Mouse (Mus musculus) megakaryocyte, embryonic 14.5 days (primary cell): ENCODE results near the gene Pex6. TPM values are rescaled to one million over a fixed set of nuclear protein-coding genes. Genes with fewer than 3 reads are reported as not detected.

ENCODE experiments used
- H3K27me3 ChIP-seq: replicated peaks from 2 replicates; pipeline ENCODE3; 2012; ENCODE audit warnings: inconsistent platforms
- H3K36me3 ChIP-seq: replicated peaks from 2 replicates; pipeline ENCODE3; 2012; ENCODE audit warnings: low read length, inconsistent platforms, mixed read lengths
- H3K4me1 ChIP-seq: 2 replicates; pipeline ENCODE4 v1.6.1; 2012; ENCODE audit warnings: inconsistent platforms
- H3K4me3 ChIP-seq: replicated peaks from 2 replicates; pipeline ENCODE3; 2012; ENCODE audit warnings: moderate library complexity, mild to moderate bottlenecking, inconsistent platforms
- H3K9me3 ChIP-seq: 2 replicates; pipeline ENCODE4 v1.6.1; 2012; ENCODE audit warnings: inconsistent platforms
- FLI1 ChIP-seq: IDR thresholded peaks from 2 replicates; pipeline ENCODE4 v1.6.1; 2012; ENCODE audit warnings: low read length, inconsistent platforms, mixed read lengths
- GATA1 ChIP-seq: IDR thresholded peaks from 3 replicates; pipeline ENCODE4 v1.6.1; 2012; ENCODE audit warnings: mixed read lengths, low read length, inconsistent platforms, borderline replicate concordance
- polyA plus RNA-seq: library from polyadenylated mRNA; stranded (reverse); fragments of >175 nt; gene quantifications from 2 replicates; pipeline ENCODE4 v1.2.3, GENCODE M21; 2012; ENCODE audit warnings: low replicate concordance; ENCODE audit not compliant: insufficient read depth

Gene Pex6
- polyA plus RNA-seq, 1 experiment = 19.8 TPM

DNA sequence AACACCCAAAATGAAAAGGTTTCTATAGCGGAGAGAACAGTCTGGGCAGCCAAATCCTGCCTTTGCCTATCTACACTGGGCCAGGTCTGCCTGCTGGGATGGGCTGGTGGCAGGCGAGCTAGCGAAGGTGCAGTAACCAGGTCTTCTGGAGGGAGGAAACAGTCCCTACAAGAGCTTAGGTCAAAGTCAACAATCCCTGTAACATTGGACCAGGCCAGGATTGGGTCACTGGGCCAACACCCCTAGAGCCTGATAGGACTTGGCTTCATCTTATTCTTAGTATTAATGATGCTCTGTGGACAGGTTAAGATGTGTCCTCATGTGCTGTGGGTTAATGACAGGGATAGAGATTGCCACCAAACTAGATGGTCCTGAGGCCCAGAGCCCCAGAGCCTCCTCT is 22.8 kb downstream of the Pex6 start:
- Histone ChIP-seq H3K9me3 (no peaks in the 10 kb centered on the region), H3K27me3 (peaks cover under 1% of the 10 kb centered on the region), H3K4me1 (peaks cover 27% of the 10 kb centered on the region), H3K36me3 (peaks cover 52% of the 10 kb centered on the region), H3K4me3 (no peak overlapping the region)
- TF ChIP-seq GATA1 = no peak
- TF ChIP-seq FLI1 = no peak

DNA sequence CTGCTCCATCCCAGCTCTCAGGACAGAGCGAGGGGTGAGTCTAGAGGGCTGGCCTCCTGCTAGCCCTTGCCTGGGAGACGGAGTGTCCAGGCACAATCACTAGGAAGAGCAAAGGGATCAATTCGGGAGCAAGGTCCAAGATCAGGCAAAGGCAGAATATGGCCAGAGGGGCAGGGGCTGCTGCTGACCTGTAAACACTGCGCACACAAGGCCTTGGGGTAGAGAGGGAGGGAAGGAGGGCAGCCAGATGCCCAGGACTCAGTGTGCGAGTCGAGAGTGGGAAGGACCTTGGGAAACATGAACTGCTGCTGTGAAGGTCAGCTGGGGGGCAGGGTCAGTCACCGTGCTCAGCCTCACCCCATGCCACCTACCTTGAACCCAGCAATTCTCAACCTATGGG is 24.0 kb downstream of the Pex6 start:
- H3K9me3 ChIP-seq = no peaks in the 10 kb centered on the region
- H3K4me3 ChIP-seq = no peak overlapping the region
- peaks cover 52% of the 10 kb centered on the region for H3K36me3 ChIP-seq
- H3K27me3 ChIP-seq = no peaks in the 10 kb centered on the region
- peaks cover 23% of the 10 kb centered on the region for H3K4me1 ChIP-seq
- no peak for TF ChIP-seq GATA1
- TF ChIP-seq FLI1 = no peak

DNA sequence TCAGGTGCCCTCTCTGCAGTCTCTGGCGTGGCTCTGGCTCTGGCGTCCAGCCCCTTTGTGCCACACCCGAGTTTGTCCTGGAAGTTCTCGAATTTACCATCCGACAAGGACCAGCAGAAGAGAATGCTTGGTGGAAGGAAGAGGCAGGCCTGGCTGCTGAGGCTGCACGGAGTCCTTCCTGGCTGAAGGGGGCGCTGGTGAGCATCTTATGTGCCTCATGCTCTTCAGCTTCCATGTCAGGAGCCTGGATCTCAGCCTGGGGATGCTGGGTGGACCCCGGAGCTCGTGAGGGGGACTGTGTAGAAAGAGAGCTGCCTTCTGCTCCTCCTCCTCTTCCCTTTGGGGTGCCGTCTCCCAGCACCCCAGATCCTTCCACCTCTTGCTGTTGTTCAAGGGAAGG is 24.9 kb downstream of the Pex6 start:
- peaks cover 24% of the 10 kb centered on the region for H3K4me1 ChIP-seq
- peaks cover 54% of the 10 kb centered on the region for H3K36me3 ChIP-seq
- no peaks in the 10 kb centered on the region for H3K27me3 ChIP-seq
- H3K4me3 ChIP-seq = no peak overlapping the region
- no peaks in the 10 kb centered on the region for H3K9me3 ChIP-seq
- TF ChIP-seq FLI1 (no peak), GATA1 (no peak)

DNA sequence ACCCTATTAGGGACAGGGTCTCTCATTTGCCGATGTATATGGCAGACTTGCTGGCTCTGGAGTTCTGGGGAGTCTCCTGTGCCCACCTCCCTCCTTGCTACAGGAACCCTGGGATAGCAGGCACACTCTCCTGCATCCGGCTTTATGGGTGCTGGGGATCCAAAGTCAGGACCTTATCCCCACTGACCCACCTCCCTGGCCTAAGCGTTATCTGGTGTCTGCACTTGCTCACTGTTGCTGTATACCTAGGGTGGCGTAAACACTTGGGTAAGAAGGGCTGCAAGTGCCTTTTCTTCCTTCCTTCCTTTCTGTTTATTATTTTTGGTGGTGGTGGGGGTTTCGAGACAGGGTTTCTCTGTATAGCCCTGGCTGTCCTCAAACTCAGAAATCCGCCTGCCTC is 30.0 kb downstream of the Pex6 start:
- peaks cover 53% of the 10 kb centered on the region for H3K4me1 ChIP-seq
- no peaks in the 10 kb centered on the region for H3K9me3 ChIP-seq
- no peaks in the 10 kb centered on the region for H3K27me3 ChIP-seq
- TF ChIP-seq GATA1 = no peak
- TF ChIP-seq FLI1 = no peak
- H3K36me3 ChIP-seq = peaks cover 72% of the 10 kb centered on the region
- no peak overlapping the region for H3K4me3 ChIP-seq

DNA sequence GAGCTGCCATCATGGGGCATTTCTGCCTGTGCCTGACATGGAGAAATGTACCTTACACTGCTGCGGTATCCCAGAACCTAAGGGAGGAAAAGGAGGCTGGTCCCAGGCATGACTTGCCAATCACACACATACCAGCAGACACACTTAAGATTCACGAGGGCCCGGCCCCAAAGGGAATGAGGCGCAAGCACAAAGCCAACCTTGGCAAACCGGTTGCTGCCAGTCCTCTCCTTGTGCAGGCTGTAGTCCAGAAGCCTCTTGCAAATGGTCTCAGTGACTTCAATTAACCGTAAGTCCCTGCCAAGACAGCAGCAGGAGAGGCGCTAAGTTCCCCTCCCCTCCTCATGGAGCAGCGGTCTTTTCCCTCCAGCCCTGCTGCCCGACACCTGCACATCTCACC is 31.7 kb downstream of the Pex6 start:
- Histone ChIP-seq H3K4me1 (peaks cover 53% of the 10 kb centered on the region), H3K36me3 (peaks cover 73% of the 10 kb centered on the region), H3K27me3 (no peaks in the 10 kb centered on the region), H3K4me3 (no peak overlapping the region), H3K9me3 (no peaks in the 10 kb centered on the region)
- TF ChIP-seq GATA1 (no peak), FLI1 (no peak)

DNA sequence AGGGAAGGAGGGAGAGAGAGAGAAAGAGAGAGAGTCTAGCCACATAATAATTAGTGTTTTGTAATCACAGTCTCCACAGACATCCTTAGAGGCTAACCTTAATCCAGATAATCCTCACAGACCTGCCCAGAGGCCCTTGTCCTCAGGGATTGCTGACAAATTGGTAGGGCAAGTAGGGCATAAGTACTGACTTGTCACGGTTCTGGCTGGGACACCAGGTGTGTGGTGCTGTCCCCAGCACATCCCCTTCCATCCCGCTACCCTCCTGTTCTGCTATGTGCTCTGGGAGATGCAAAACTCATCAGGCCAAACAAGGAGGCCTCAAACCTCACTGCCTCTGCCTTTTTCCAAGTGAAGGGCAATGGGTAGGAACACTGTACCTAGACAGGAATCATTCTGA is 34.2 kb downstream of the Pex6 start:
- Histone ChIP-seq H3K9me3 (no peaks in the 10 kb centered on the region), H3K27me3 (no peaks in the 10 kb centered on the region), H3K4me3 (no peak overlapping the region), H3K36me3 (peaks cover 74% of the 10 kb centered on the region), H3K4me1 (peaks cover 67% of the 10 kb centered on the region)
- no peak for TF ChIP-seq FLI1
- TF ChIP-seq GATA1 = no peak

DNA sequence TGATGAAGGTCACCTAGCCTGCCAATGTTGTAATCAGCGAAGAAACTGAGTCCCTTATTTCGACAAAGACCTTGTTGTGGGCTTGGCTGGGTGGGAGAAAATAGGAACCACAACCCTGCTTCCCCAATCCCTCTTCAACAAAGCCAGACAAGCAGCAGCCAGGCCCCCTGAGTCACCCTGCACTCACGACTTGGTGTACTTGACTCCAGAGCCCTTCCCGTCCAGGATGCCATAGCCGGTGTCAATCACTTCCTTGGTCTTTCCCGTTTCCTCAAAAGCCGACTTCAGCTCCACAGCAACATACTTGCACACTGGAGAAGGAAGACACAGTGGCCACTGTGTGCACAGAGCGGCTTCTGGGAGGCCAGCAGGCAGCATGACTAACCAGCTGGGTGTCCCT is 36.0 kb downstream of the Pex6 start:
- peaks cover 62% of the 10 kb centered on the region for H3K4me1 ChIP-seq
- peaks cover 61% of the 10 kb centered on the region for H3K36me3 ChIP-seq
- no peaks in the 10 kb centered on the region for H3K27me3 ChIP-seq
- H3K4me3 ChIP-seq = peak overlapping the region; percentile 39
- H3K9me3 ChIP-seq = no peaks in the 10 kb centered on the region
- no peak for TF ChIP-seq FLI1
- TF ChIP-seq GATA1 = no peak

DNA sequence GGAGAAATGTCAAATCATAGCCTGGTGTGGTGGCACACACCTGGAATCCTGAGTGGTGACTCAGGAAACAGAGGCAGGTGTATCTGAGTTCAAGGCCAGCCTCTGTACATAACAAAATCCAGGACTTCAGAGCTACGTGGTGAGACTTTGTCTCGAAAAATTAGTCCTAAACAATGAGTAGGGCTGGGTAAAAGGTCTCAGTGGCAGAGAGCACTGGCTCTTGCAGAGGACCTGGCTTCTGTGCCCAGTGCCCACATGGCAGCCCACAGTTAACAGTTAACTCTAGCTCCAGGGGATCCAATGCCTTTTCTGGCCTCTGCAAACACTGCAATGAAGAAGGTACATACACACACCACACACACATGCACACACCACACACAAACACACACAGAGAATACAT is 36.5 kb downstream of the Pex6 start:
- Histone ChIP-seq H3K4me3 (no peak overlapping the region), H3K4me1 (peaks cover 62% of the 10 kb centered on the region), H3K9me3 (no peaks in the 10 kb centered on the region), H3K27me3 (no peaks in the 10 kb centered on the region), H3K36me3 (peaks cover 56% of the 10 kb centered on the region)
- TF ChIP-seq FLI1 (no peak), GATA1 (no peak)

DNA sequence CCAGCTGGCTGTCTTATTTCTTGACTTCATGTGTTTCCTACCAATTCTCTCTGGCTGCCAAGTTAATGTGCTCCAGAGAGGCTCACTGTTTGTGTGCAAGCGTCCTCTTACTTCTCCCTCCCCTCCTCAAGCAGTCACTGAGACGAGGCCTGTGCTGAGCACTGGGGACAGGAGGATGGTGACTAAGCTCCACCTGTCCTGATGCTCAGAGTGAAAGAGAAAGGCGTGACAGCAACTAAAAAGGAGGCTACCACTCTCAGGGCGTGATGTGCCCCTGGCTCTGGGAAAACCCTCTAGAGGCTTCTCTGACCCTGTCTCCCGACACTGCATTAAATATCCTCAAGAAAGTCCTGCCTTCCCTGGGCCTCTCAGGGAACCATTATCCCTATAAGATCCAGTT is 38.0 kb downstream of the Pex6 start:
- Histone ChIP-seq H3K27me3 (no peaks in the 10 kb centered on the region), H3K9me3 (peaks cover 1% of the 10 kb centered on the region), H3K4me3 (peak overlapping the region; percentile 17), H3K4me1 (peaks cover 54% of the 10 kb centered on the region), H3K36me3 (peaks cover 41% of the 10 kb centered on the region)
- TF ChIP-seq GATA1 (no peak), FLI1 (no peak)

DNA sequence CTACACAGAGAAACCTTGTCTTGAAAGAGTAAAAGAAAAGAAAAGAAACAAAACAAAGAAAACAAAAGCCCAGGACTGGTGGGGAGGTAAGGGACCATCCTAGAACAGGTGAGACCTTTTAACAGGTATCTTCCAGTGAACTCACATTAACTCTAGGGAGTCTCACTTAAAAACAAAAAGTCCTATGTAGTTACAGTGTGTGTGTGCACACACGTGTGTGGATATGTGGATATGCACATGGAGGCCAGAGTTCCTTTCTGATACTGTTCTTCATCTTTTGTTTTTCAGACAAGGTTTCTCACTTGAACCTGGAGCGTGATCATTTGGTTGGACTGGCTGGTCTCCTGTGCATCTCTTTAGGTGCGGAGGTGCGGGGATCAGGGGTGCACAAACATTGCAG is 39.3 kb downstream of the Pex6 start:
- TF ChIP-seq FLI1 (no peak), GATA1 (no peak)
- peaks cover 32% of the 10 kb centered on the region for H3K36me3 ChIP-seq
- H3K4me1 ChIP-seq = peaks cover 47% of the 10 kb centered on the region
- peaks cover 8% of the 10 kb centered on the region for H3K9me3 ChIP-seq
- H3K4me3 ChIP-seq = peak overlapping the region; percentile 96
- H3K27me3 ChIP-seq = no peaks in the 10 kb centered on the region
